Mouse (Mus musculus): ENCODE results near the gene Foxd1. TPM values are rescaled to one million over a fixed set of nuclear protein-coding genes. Genes with fewer than 3 reads are reported as not detected.

Foxd1 gene
- polyA plus RNA-seq, 1 experiment from 2014 or later, result not detected

GRCm38 (mm10) chr13:98313631-98314030, 40.4 kb upstream of the Foxd1 start:
- WGBS, result 68% methylated on average over 7 of the region's 7 CpGs
- TF ChIP-seq CTCF (IDR thresholded peaks at IDR 0.05; ENCODE audit: low read depth), result no peak
- no peaks in the 10 kb centered on the region for H3K27me3 ChIP-seq (ENCODE audit: insufficient read depth, low read length)
- H3K4me2 ChIP-seq, result no peak overlapping the region
- no peaks in the 10 kb centered on the region for H3K9me3 ChIP-seq (ENCODE audit: low read depth, low read length)
- no peak overlapping the region for H3K4me3 ChIP-seq (ENCODE audit: low read depth, low read length)
- no peak for ATAC-seq (ENCODE audit: insufficient read depth)
- DNase-seq, result no peak
- H3K4me1 ChIP-seq (ENCODE audit: insufficient read depth), result no peaks in the 10 kb centered on the region
- peaks cover 61% of the 10 kb centered on the region for H3K36me3 ChIP-seq (ENCODE audit: insufficient read depth)
- no peak overlapping the region for H3K27ac ChIP-seq (ENCODE audit: low read depth)
- no peak overlapping the region for H3K9ac ChIP-seq

DNA sequence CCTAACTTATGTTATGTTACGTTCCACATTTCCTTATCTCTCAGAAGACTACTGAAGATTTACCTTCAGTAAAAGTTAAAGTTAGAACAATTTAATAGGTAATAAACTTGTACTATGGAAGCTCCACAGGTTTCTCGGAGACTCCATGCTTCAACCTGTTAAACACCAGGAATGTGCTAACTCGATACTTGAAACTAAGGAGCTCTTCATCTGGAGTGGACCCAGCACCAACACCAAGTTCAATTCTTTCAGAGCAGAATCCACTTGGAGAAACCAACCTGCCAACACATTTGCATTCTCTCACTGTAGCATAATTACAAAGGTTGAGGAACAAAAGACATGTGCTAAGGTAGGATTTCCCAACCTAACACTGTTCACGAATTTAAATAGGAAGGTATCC, 38.9 kb upstream of the Foxd1 start:
- TF ChIP-seq CTCF (IDR thresholded peaks at IDR 0.05; ENCODE audit: low read depth), result no peak
- H3K36me3 ChIP-seq (ENCODE audit: insufficient read depth), result peaks cover 49% of the 10 kb centered on the region
- no peak for DNase-seq
- H3K27ac ChIP-seq (ENCODE audit: low read depth), result no peak overlapping the region
- H3K4me1 ChIP-seq (ENCODE audit: insufficient read depth), result no peaks in the 10 kb centered on the region
- no peaks in the 10 kb centered on the region for H3K27me3 ChIP-seq (ENCODE audit: insufficient read depth, low read length)
- ATAC-seq (ENCODE audit: insufficient read depth), result no peak
- peak overlapping the region; percentile 87 for H3K4me2 ChIP-seq
- peak overlapping the region; percentile 99 for H3K4me3 ChIP-seq (ENCODE audit: low read depth, low read length)
- 0 out of 2 replicates have a peak overlapping the region, but pooled peaks have one; percentile 13 for H3K9ac ChIP-seq
- no peaks in the 10 kb centered on the region for H3K9me3 ChIP-seq (ENCODE audit: low read depth, low read length)
- 53% methylated on average over 4 of the region's 4 CpGs for WGBS

GRCm38 (mm10) chr13:98316140-98316479, 37.9 kb upstream of the Foxd1 start:
- H3K27me3 ChIP-seq (ENCODE audit: insufficient read depth, low read length), result no peaks in the 10 kb centered on the region
- under 1% methylated on average over 17 of the region's 17 CpGs for WGBS
- H3K9me3 ChIP-seq (ENCODE audit: low read depth, low read length), result no peaks in the 10 kb centered on the region
- ATAC-seq (ENCODE audit: insufficient read depth) (no peak), DNase-seq (peak; percentile 46)
- H3K9ac ChIP-seq, result peak overlapping the region; percentile 98
- peak overlapping the region; percentile 94 for H3K27ac ChIP-seq (ENCODE audit: low read depth)
- H3K4me2 ChIP-seq, result peak overlapping the region; percentile 87
- no peak for TF ChIP-seq CTCF (IDR thresholded peaks at IDR 0.05; ENCODE audit: low read depth)
- no peaks in the 10 kb centered on the region for H3K4me1 ChIP-seq (ENCODE audit: insufficient read depth)
- peaks cover 39% of the 10 kb centered on the region for H3K36me3 ChIP-seq (ENCODE audit: insufficient read depth)
- peak overlapping the region; percentile 99 for H3K4me3 ChIP-seq (ENCODE audit: low read depth, low read length)

DNA sequence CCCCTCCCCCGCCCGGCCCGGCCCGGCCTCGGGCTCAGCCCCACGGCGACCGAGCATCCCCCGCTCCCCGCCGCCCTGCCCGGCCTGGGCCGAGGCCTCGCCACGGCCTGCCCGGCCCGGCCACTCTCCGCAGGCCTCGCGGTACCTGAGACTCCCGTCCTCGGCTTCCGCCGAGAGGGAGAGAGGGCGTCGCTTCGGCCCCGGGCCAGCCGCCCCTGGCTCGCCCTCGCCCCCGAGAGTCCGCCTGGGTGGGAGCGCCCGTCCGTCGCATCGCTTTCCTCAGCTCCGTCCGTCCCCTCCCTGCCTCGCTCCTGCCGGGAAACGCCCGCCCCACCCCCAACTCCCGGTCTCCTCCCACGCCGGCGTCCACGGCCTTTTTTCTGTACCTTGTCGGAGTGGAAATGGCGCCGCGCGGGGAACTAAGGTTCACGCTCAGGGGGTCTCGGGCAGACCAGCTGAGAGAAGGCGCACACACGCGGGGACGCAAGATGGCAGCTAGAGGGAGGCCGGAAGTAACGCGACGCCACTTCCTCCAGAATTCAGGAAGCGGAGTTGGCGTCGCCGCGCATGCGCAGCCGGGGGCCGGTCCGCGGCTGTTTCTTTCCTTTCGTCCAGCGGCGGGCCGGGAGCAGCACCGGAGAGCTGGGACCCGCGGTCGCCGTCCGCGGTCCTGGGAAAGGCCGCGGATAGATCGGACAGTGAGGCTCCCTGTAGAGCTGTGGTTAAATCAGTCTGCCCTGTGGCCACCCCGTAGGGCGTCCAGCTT, 37.4 kb upstream of the Foxd1 start, which contains the start of gene Btf3:
Btf3 (minus strand) TSS at position 527 of the 766 bp plus-strand sequence.
- peaks cover 33% of the 10 kb centered on the region for H3K36me3 ChIP-seq (ENCODE audit: insufficient read depth)
- peak within 1 kb of the TSS; percentile 90 for H3K4me2 ChIP-seq
- H3K27ac ChIP-seq (ENCODE audit: low read depth), result peak within 1 kb of the TSS; percentile 94
- WGBS, result 1% methylated on average over 76 of the region's 90 CpGs
- H3K4me3 ChIP-seq (ENCODE audit: low read depth, low read length), result peak within 1 kb of the TSS; percentile 99
- peak within 1 kb of the TSS; percentile 98 for H3K9ac ChIP-seq
- H3K27me3 ChIP-seq (ENCODE audit: insufficient read depth, low read length), result no peaks in the 10 kb centered on the region
- ATAC-seq (ENCODE audit: insufficient read depth) (peak; percentile 94), DNase-seq (peak; percentile 98)
- no peaks in the 10 kb centered on the region for H3K4me1 ChIP-seq (ENCODE audit: insufficient read depth)
- H3K9me3 ChIP-seq (ENCODE audit: low read depth, low read length), result no peaks in the 10 kb centered on the region
- TF ChIP-seq CTCF (IDR thresholded peaks at IDR 0.05; ENCODE audit: low read depth), result peak; percentile 36

- ATAC-seq (ENCODE audit: insufficient read depth) (peak; percentile 13; the same call in 1 of the 2 replicates), DNase-seq (no peak)
- H3K4me3 ChIP-seq (ENCODE audit: low read depth, low read length), result peak overlapping the region; percentile 99
- peak overlapping the region; percentile 94 for H3K27ac ChIP-seq (ENCODE audit: low read depth)
- H3K27me3 ChIP-seq (ENCODE audit: insufficient read depth, low read length), result no peaks in the 10 kb centered on the region
- peak overlapping the region; percentile 90 for H3K4me2 ChIP-seq
- 2% methylated on average over 16 of the region's 16 CpGs for WGBS
- no peak for TF ChIP-seq CTCF (IDR thresholded peaks at IDR 0.05; ENCODE audit: low read depth)
- no peaks in the 10 kb centered on the region for H3K4me1 ChIP-seq (ENCODE audit: insufficient read depth)
- H3K9me3 ChIP-seq (ENCODE audit: low read depth, low read length), result no peaks in the 10 kb centered on the region
- H3K36me3 ChIP-seq (ENCODE audit: insufficient read depth), result peaks cover 27% of the 10 kb centered on the region
- H3K9ac ChIP-seq, result peak overlapping the region; percentile 98
Measured at GRCm38 (mm10) chr13:98317246-98317677, 36.8 kb upstream of the Foxd1 start.

- H3K27me3 ChIP-seq (ENCODE audit: insufficient read depth, low read length), result no peaks in the 10 kb centered on the region
Measured at GRCm38 (mm10) chr13:98317911-98318310, 36.1 kb upstream of the Foxd1 start.

GRCm38 (mm10) chr13:98325034-98325433, 29.0 kb upstream of the Foxd1 start:
- TF ChIP-seq CTCF (IDR thresholded peaks at IDR 0.05; ENCODE audit: low read depth), result no peak
- Histone ChIP-seq H3K36me3 (ENCODE audit: insufficient read depth) (no peaks in the 10 kb centered on the region), H3K4me3 (ENCODE audit: low read depth, low read length) (no peak overlapping the region), H3K9me3 (ENCODE audit: low read depth, low read length) (no peaks in the 10 kb centered on the region), H3K4me2 (no peak overlapping the region), H3K27me3 (ENCODE audit: insufficient read depth, low read length) (no peaks in the 10 kb centered on the region), H3K27ac (ENCODE audit: low read depth) (no peak overlapping the region), H3K9ac (no peak overlapping the region), H3K4me1 (ENCODE audit: insufficient read depth) (no peaks in the 10 kb centered on the region)
- DNase-seq (no peak), ATAC-seq (ENCODE audit: insufficient read depth) (no peak)
- WGBS, result 83% methylated on average over 11 of the region's 11 CpGs

More at GRCm38 (mm10) chr13:98317911-98318310, 36.1 kb upstream of the Foxd1 start:
- WGBS, result 88% methylated on average over 6 of the region's 6 CpGs
- no peak for TF ChIP-seq CTCF (IDR thresholded peaks at IDR 0.05; ENCODE audit: low read depth)
- Histone ChIP-seq H3K4me3 (ENCODE audit: low read depth, low read length) (no peak overlapping the region), H3K9me3 (ENCODE audit: low read depth, low read length) (no peaks in the 10 kb centered on the region), H3K4me1 (ENCODE audit: insufficient read depth) (no peaks in the 10 kb centered on the region), H3K4me2 (peak overlapping the region; percentile 90), H3K36me3 (ENCODE audit: insufficient read depth) (peaks cover 21% of the 10 kb centered on the region), H3K27ac (ENCODE audit: low read depth) (no peak overlapping the region), H3K9ac (no peak overlapping the region)
- DNase-seq (no peak), ATAC-seq (ENCODE audit: insufficient read depth) (no peak)
